Mouse (Mus musculus) liver, embryonic 14.5 days (tissue): ENCODE data around the gene Atg7. TPM values are rescaled to one million over a fixed set of nuclear protein-coding genes. Genes with fewer than 3 reads are reported as not detected.

Source experiments
- ATAC-seq: fragments of 200-750 bp; cut with Nextera tagmentation; 2 replicates; pipeline ENCODE4 v1.8.0; 2017; ENCODE audit warnings: moderate number of reproducible peaks, mild to moderate bottlenecking, moderate library complexity; ENCODE audit not compliant: insufficient read depth
- DNase-seq, 3 experiments: peaks; one replicate each; pipeline ENCODE4 v3.0.0-alpha.2; 2012 to 2013; ENCODE audit warnings: low read depth in 3 of 3, low spot score in 3 of 3
- H3K27ac ChIP-seq: fragments of 300-500 bp; sonication (generic); 2 replicates; pipeline ENCODE4 v1.5.1; 2014; ENCODE audit warnings: moderate library complexity, mild to moderate bottlenecking, control low read depth, inconsistent platforms
- H3K27me3 ChIP-seq: fragments of 300-500 bp; sonication (generic); 2 replicates; pipeline ENCODE4 v1.6.1; 2014; ENCODE audit warnings: mild to moderate bottlenecking, low read length, moderate library complexity; ENCODE audit not compliant: control insufficient read depth, insufficient read depth
- H3K36me3 ChIP-seq: fragments of 300-500 bp; sonication (generic); replicated peaks from 2 replicates; pipeline ENCODE4 v1.6.1; 2014; ENCODE audit warnings: low read depth; ENCODE audit not compliant: control insufficient read depth, insufficient read depth
- H3K4me1 ChIP-seq, 2 experiments: fragments of 200-500 bp in 1 of 2; fragments of 300-500 bp in 1 of 2; sonication (generic) in 1 of 2; replicated peaks; 2 replicates each; pipeline ENCODE4 v1.6.1; 2012 to 2014; ENCODE audit warnings: antibody characterized with exemption in 1 of 2, inconsistent platforms in 1 of 2, low read length in 1 of 2; ENCODE audit not compliant: control insufficient read depth in 2 of 2, insufficient read depth in 2 of 2
- H3K4me2 ChIP-seq: fragments of 300-500 bp; sonication (generic); 2 replicates; pipeline ENCODE4 v1.6.1; 2014; ENCODE audit warnings: low read depth, mild to moderate bottlenecking, control low read depth, moderate library complexity
- H3K4me3 ChIP-seq, 2 experiments: fragments of 200-500 bp in 1 of 2; fragments of 300-500 bp in 1 of 2; sonication (generic) in 1 of 2; 2 replicates each; pipeline ENCODE4 v1.5.1; 2012 to 2014; ENCODE audit warnings: low read depth in 2 of 2, low read length in 2 of 2, mild to moderate bottlenecking in 2 of 2, control low read depth in 1 of 2, inconsistent platforms in 1 of 2, moderate library complexity in 1 of 2; ENCODE audit not compliant: insufficient read depth in 1 of 2
- H3K9ac ChIP-seq: fragments of 300-500 bp; sonication (generic); replicated peaks from 2 replicates; pipeline ENCODE4 v1.6.1; 2014; ENCODE audit warnings: mild to moderate bottlenecking, control low read depth, moderate library complexity
- H3K9me3 ChIP-seq: fragments of 300-500 bp; sonication (generic); 2 replicates; pipeline ENCODE4 v1.6.1; 2016; ENCODE audit warnings: low read length, mixed read lengths; ENCODE audit not compliant: control insufficient read depth
- CTCF ChIP-seq: IDR thresholded peaks from 2 replicates; pipeline ENCODE4 v1.5.1; 2016; ENCODE audit warnings: antibody characterized with exemption, low read depth, control low read depth
- EP300 ChIP-seq: IDR thresholded peaks from 2 replicates; pipeline ENCODE4 v1.6.1; 2016; ENCODE audit warnings: antibody characterized with exemption, low read depth
- WGBS: fragments of 180-500 bp; shearing (Covaris S2); extraction: QIAGEN DNeasy Blood & Tissue Kit; methylation state at CpG from one replicate; pipeline ENCODE4 v1.1.7; 2014; ENCODE audit not compliant: insufficient replicate concordance; 5-methylcytosine and 5-hydroxymethylcytosine counted together
- polyA plus RNA-seq, 2 experiments: library from polyadenylated mRNA; depleted of rRNA in 1 of 2; stranded (reverse) in 1 of 2; unstranded in 1 of 2; fragments of >200 nt; fragmentation: Nextera tagmentation in 1 of 2; extraction: Ambion mirVana in 1 of 2; gene quantifications; 2 replicates each; pipeline versions ENCODE4 v1.2.1 to v1.2.3; 2012 to 2014

The Atg7 gene
- polyA plus RNA-seq, 2 experiments: 4.8 to 11.8 TPM

DNA sequence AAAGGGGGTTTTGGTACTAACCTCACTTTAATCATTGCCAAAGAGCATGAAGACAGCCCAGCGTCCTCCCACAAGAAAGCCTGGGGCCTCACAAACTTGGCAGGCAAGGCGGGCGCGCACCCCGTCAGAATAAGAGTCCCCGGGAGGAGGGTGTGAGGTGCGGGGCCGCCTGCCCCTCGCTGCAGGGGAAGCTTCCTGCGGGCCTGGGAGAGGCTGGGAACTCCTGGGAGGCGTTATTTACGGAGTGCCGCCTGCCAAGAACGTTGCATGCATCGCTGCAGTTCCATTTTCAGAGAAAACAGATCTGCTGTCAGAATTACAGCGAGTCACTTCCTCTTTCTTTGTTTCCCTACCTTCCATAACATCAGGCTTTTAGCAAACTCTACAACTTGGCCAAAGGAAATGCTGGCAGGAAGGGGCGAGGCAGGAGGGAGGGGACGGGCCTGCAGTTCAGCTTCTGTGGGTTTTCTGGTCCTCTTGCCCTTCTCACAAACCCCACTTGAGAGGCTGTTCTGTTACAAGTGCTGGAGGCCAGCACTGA is 232.2 kb downstream of the Atg7 start:
- H3K9ac ChIP-seq: peak overlapping the region; percentile 65
- peak overlapping the region; percentile 78 for H3K4me2 ChIP-seq
- ATAC-seq: peak; percentile 86
- peaks cover 24 to 57% of the 10 kb centered on the region in 2 experiments for H3K4me1 ChIP-seq
- peak overlapping the region; percentile 63 to 70 for H3K4me3 ChIP-seq
- peak overlapping the region; percentile 64 for H3K27ac ChIP-seq
- H3K27me3 ChIP-seq: no peaks in the 10 kb centered on the region
- 0% methylated on average over 18 of the region's 18 CpGs for WGBS
- peak; percentile 61 to 66 (median 62) for DNase-seq
- TF ChIP-seq CTCF (no peak), EP300 (no peak)
- H3K36me3 ChIP-seq: no peaks in the 10 kb centered on the region
- H3K9me3 ChIP-seq: no peaks in the 10 kb centered on the region

DNA sequence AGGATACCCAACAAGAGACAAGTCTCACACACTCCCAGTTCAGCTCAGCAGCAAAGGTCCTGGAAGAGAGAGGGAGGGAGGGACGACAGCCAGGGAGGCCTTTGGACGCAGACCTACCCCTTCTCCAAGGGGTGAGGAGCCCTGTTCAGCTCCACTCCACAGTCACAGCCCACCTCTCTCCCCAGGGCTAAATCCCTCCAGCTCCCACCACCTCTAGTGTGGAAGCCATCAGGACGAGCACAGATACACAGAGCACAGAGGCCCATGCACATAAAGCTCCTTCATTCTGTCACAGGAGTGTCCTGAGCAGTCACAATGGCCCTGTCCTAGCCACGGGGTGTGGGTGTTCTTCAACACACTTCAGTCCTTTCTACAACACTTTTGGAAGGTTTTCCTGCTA is 233.1 kb downstream of the Atg7 start:
- Histone ChIP-seq H3K4me2 (no peak overlapping the region), H3K9ac (no peak overlapping the region)

DNA sequence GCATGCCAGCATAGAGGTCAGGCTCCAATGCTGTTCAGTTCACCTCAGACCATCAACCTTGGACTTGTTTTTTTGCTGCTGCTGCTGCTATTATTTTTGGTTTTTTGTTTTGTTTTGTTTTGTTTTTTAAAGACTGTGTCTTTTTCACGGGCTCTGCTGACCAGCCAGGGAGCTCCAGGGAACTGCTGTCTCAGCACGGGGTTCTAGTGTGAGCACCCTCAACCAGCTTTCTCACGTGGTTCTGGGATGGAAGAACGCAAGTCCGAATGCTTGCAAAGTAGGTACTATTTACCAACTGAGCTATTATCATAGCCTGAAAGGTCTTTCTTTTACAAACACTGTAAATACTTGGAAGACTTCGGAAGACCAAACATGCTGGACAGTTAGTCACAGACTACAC is 233.6 kb downstream of the Atg7 start:
- no peaks in the 10 kb centered on the region for H3K9me3 ChIP-seq
- H3K27ac ChIP-seq: no peak overlapping the region
- WGBS: 68% methylated on average over 6 of the region's 6 CpGs
- no peaks in the 10 kb centered on the region for H3K36me3 ChIP-seq
- TF ChIP-seq CTCF: no peak
- no peak for TF ChIP-seq EP300
- DNase-seq (no peak), ATAC-seq (no peak)
- H3K4me3 ChIP-seq: no peak overlapping the region
- no peaks in the 10 kb centered on the region for H3K27me3 ChIP-seq
- H3K4me2 ChIP-seq: no peak overlapping the region
- H3K9ac ChIP-seq: no peak overlapping the region
- H3K4me1 ChIP-seq: peaks cover 32 to 67% of the 10 kb centered on the region in 2 experiments

More for the DNA sequence above, 233.1 kb downstream of the Atg7 start:
- TF ChIP-seq CTCF (no peak), EP300 (no peak)
- Histone ChIP-seq H3K4me3 (no peak overlapping the region), H3K9me3 (no peaks in the 10 kb centered on the region), H3K27me3 (no peaks in the 10 kb centered on the region), H3K27ac (peak overlapping the region; percentile 64), H3K36me3 (no peaks in the 10 kb centered on the region), H3K4me1 (peaks cover 32 to 66% of the 10 kb centered on the region in 2 experiments)
- DNase-seq: no peak
- ATAC-seq: no peak
- 36% methylated on average over 4 of the region's 4 CpGs for WGBS

DNA sequence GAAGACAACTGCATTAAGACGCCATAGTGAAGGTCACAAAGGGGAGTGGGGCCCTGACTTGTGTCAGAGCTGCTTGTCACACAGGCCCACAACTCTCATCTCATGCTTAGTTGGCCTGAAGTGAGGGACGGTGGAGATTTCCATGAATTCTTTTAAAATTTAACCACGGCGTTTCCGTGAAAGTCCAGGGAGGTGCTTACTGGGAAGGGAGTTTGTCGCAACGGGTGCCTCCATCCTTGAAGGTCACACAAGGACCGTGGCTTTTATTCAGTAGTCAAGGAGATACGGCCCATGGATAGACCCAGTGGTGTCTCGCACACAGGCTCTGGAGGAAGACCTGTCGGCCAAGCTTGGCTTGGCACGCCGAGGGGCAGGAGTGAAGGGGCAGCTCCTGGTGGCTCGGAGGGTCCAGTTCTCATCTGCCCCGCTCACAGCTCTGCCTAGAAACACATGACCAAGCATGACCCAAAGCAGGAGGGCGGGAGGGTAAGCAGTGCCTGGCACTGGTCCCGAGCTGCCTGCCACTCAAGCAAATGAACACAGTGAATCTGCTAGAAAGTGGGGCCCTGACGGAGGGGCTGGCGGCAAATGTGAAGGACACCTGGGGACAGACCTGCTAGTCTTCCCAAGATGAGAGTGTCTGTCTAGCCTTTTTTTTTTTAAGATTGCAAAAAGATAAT is 236.1 kb downstream of the Atg7 start:
- Histone ChIP-seq H3K4me1 (peaks cover 40 to 77% of the 10 kb centered on the region in 2 experiments), H3K27ac (no peak overlapping the region), H3K9ac (no peak overlapping the region), H3K4me2 (no peak overlapping the region), H3K27me3 (no peaks in the 10 kb centered on the region), H3K4me3 (no peak overlapping the region), H3K9me3 (no peaks in the 10 kb centered on the region), H3K36me3 (no peaks in the 10 kb centered on the region)
- no peak for DNase-seq
- 77% methylated on average over 19 of the region's 19 CpGs for WGBS
- ATAC-seq: no peak
- TF ChIP-seq EP300: no peak

DNA sequence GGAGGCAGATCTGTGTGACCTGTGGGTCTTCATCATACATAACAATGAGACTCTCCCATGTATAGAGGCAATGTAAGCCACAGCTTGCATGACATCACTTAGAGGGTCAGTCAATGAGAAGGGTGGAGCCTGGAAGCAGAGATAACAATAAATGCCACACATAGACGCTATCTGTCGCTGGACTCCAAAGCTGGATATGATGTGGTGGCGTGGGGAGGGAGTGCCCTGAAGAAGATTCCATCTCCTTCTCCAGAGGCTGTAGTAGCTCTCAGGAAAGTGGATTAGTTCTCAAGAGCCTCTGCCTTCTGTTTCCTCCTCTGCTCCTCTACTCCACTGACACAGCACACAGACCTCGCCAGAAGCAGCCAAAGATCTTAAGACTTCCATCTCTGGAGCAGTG is 237.9 kb downstream of the Atg7 start:
- Histone ChIP-seq H3K27me3 (no peaks in the 10 kb centered on the region), H3K9me3 (no peaks in the 10 kb centered on the region), H3K4me3 (no peak overlapping the region), H3K4me1 (peaks cover 36 to 67% of the 10 kb centered on the region in 2 experiments), H3K27ac (no peak overlapping the region), H3K4me2 (no peak overlapping the region), H3K9ac (no peak overlapping the region), H3K36me3 (no peaks in the 10 kb centered on the region)
- 20% methylated on average over 4 of the region's 4 CpGs for whole genome bisulfite sequencing
- DNase-seq (no peak), ATAC-seq (no peak)
- no peak for TF ChIP-seq EP300
- no peak for TF ChIP-seq CTCF
